Mouse (Mus musculus) hindbrain, embryonic 14.5 days (tissue): ENCODE results near the gene Supt5. TPM values are rescaled to one million over a fixed set of nuclear protein-coding genes. Genes with fewer than 3 reads are reported as not detected.

ENCODE experiments used
- ATAC-seq: fragments of 200-750 bp; cut with Nextera tagmentation; 2 replicates; pipeline ENCODE4 v1.8.0; 2017; ENCODE audit warnings: moderate number of reproducible peaks, mild to moderate bottlenecking, moderate TSS enrichment, moderate library complexity; ENCODE audit not compliant: low FRiP score
- DNase-seq: peaks from one replicate; pipeline ENCODE4 v3.0.0-alpha.2; 2015; ENCODE audit warnings: low spot score
- H3K27ac ChIP-seq: fragments of 300-500 bp; sonication (generic); 2 replicates; pipeline ENCODE4 v1.5.1; 2014; ENCODE audit warnings: mild to moderate bottlenecking, moderate library complexity
- H3K27me3 ChIP-seq: fragments of 300-500 bp; sonication (generic); 2 replicates; pipeline ENCODE4 v1.6.1; 2014; ENCODE audit warnings: mild to moderate bottlenecking, low read length, mixed read lengths; ENCODE audit not compliant: control insufficient read depth, insufficient read depth
- H3K36me3 ChIP-seq: fragments of 300-500 bp; sonication (generic); replicated peaks from 2 replicates; pipeline ENCODE4 v1.6.1; 2014; ENCODE audit not compliant: control insufficient read depth, insufficient read depth
- H3K4me1 ChIP-seq: fragments of 300-500 bp; sonication (generic); replicated peaks from 2 replicates; pipeline ENCODE4 v1.6.1; 2014; ENCODE audit warnings: antibody characterized with exemption, low read length, mixed read lengths; ENCODE audit not compliant: control insufficient read depth, insufficient read depth
- H3K4me2 ChIP-seq: fragments of 300-500 bp; sonication (generic); replicated peaks from 2 replicates; pipeline ENCODE4 v1.6.1; 2014; ENCODE audit warnings: mild to moderate bottlenecking, moderate library complexity
- H3K4me3 ChIP-seq: fragments of 300-500 bp; sonication (generic); replicated peaks from 2 replicates; pipeline ENCODE4 v1.5.1; 2014; ENCODE audit warnings: mild to moderate bottlenecking, low read length
- H3K9ac ChIP-seq: fragments of 300-500 bp; sonication (generic); 2 replicates; pipeline ENCODE4 v1.6.1; 2014
- H3K9me3 ChIP-seq: fragments of 300-500 bp; sonication (generic); 2 replicates; pipeline ENCODE4 v1.6.1; 2016; ENCODE audit warnings: low read length; ENCODE audit not compliant: control insufficient read depth
- WGBS: fragments of 180-500 bp; shearing (Covaris S2); extraction: QIAGEN DNeasy Blood & Tissue Kit; methylation state at CpG from one replicate; pipeline ENCODE4 v1.1.7; 2014; 5-methylcytosine and 5-hydroxymethylcytosine counted together
- polyA plus RNA-seq: library from polyadenylated mRNA; unstranded; fragments of >200 nt; fragmentation: Nextera tagmentation; extraction: Ambion mirVana; gene quantifications from 2 replicates; pipeline ENCODE4 v1.2.1, GENCODE M21; 2014

The Supt5 gene
- polyA plus RNA-seq, 1 experiment from 2014 or later = 75.2 TPM

DNA sequence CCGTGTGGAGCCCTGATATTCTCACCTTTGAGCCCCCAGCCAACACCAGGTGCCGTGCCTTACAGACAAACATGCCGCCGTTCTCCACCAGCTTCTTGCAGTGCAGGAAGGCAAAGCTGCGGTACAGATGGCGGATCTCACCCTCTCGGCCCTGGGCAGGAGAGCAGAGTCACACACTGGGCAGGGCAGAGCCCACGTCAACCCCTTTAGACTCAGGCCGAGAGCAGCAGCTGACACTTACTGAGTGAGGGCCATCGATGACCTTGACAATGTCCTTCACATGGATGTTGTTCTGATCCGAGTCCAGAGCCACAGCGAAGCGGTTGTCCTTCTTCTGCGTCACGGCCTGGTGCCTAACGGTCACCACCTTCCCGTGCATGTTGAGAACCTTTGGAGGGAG lies 19.8 kb downstream of the Supt5 start:
- DNase-seq (no peak), ATAC-seq (no peak)
- Histone ChIP-seq H3K4me2 (no peak overlapping the region), H3K36me3 (peaks cover 99% of the 10 kb centered on the region), H3K27me3 (no peaks in the 10 kb centered on the region), H3K4me1 (no peaks in the 10 kb centered on the region), H3K27ac (no peak overlapping the region), H3K9me3 (no peaks in the 10 kb centered on the region), H3K9ac (no peak overlapping the region), H3K4me3 (no peak overlapping the region)
- 94% methylated on average over 17 of the region's 17 CpGs for WGBS

DNA sequence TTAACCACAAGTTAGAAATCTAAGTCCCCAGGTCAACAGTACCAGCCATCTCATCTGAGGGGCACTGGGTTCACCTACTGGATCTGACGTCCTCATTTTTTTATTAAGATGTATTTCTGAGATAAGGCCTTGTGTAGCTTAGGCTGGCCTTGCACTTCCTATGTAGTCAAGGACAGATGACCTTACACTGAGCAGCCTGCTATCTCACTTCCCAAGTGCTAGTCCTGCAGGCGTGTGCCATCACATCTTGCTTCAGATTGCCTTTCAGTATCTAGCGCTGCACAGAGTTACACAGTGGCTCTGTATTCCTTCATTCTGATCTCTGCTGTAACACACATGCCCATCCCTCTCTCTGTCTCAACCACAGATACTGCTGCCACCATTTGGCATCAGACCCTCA lies 20.5 kb downstream of the Supt5 start:
- no peaks in the 10 kb centered on the region for H3K4me1 ChIP-seq
- H3K36me3 ChIP-seq = peaks cover 93% of the 10 kb centered on the region
- no peak overlapping the region for H3K4me2 ChIP-seq
- no peak overlapping the region for H3K4me3 ChIP-seq
- no peaks in the 10 kb centered on the region for H3K27me3 ChIP-seq
- H3K27ac ChIP-seq = no peak overlapping the region
- ATAC-seq = no peak
- no peaks in the 10 kb centered on the region for H3K9me3 ChIP-seq
- WGBS = 91% methylated on average over 3 of the region's 3 CpGs
- no peak overlapping the region for H3K9ac ChIP-seq
- DNase-seq = no peak

DNA sequence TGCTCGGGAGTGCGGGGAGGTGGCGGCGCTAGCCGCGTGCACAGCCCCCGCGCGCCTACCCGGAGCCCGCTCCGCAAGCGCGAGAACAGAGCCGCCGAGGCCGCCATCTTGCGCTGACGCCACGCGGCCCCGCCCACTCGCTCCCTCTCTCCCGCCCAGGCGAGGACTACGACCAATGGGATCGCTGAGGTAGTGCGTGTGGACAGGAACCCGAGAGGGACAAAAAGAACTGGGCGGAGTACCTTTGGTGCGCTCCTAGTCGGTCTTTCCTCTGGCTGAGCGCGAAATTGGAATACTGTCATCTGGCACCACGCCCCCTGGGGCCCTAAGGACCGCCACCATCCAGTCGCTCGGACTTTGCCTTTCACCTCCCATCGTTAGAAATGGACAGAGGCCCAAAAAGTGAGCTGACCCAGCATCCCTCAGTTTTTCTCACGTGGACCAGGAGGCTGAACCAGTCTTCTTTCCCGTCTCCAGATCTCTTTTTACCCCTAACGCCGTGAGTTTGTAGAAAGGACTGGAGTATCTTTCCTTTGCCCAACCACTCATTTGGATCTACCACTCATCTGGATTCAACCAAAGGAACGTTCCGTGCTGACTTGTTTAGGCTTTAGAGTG lies 26.5 kb downstream of the Supt5 start, which contains the start of gene Timm50:
Timm50 (minus strand) TSS at position 147 of the 618 bp plus-strand sequence.
- Histone ChIP-seq H3K27me3 (no peaks in the 10 kb centered on the region), H3K4me2 (peak within 1 kb of the TSS; percentile 92), H3K9me3 (no peaks in the 10 kb centered on the region), H3K36me3 (peaks cover 66% of the 10 kb centered on the region), H3K9ac (peak within 1 kb of the TSS; percentile 93), H3K27ac (peak within 1 kb of the TSS; percentile 71), H3K4me1 (peaks cover 14% of the 10 kb centered on the region), H3K4me3 (peak within 1 kb of the TSS; percentile 98)
- DNase-seq (peak; percentile 98), ATAC-seq (peak; percentile 95)
- WGBS = under 1% methylated on average over 45 of the region's 45 CpGs

DNA sequence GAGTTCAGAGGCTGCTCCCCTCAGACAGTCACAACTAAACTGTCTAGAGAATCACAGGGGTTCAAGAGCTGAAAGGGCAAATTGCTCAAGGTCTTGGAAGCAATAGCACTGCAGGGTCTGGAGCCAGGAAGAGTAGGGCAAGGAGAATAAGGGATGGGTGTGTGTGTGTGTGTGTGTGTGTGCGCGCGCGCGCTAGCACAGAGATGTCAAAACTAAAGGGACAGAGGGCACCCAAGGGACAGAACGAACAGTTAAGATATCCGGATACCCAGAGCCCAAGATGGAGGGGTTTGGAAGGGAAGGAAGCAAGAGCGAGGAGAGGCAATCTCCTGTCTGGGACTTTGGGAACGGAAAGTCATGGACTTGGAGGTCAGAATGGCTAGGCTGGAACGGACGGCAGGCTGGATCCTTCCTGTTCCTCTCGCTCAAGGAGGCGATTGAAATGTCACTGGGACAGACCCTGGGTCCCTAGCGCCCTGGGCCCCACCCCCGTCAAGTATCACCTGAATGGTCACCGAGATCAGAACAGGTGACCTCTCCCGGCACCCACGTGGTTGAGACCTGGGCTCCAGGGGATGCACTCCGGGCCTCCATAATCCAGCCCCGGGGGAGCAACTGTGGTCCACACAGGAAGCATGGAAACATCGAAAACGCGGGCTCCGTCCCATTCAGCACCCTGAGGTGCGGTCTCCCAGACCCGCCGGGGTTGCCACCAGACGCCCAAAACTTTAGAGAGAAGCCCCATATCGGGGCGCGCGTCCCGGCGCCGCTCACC lies 27.2 kb downstream of the Supt5 start:
- Histone ChIP-seq H3K36me3 (peaks cover 66% of the 10 kb centered on the region), H3K9ac (peak overlapping the region; percentile 93), H3K4me1 (peaks cover 14% of the 10 kb centered on the region), H3K27ac (peak overlapping the region; percentile 71), H3K27me3 (no peaks in the 10 kb centered on the region), H3K9me3 (no peaks in the 10 kb centered on the region), H3K4me2 (peak overlapping the region; percentile 92), H3K4me3 (peak overlapping the region; percentile 98)
- peak; percentile 60 for ATAC-seq
- no peak for DNase-seq
- WGBS = 5% methylated on average over 35 of the region's 35 CpGs

DNA sequence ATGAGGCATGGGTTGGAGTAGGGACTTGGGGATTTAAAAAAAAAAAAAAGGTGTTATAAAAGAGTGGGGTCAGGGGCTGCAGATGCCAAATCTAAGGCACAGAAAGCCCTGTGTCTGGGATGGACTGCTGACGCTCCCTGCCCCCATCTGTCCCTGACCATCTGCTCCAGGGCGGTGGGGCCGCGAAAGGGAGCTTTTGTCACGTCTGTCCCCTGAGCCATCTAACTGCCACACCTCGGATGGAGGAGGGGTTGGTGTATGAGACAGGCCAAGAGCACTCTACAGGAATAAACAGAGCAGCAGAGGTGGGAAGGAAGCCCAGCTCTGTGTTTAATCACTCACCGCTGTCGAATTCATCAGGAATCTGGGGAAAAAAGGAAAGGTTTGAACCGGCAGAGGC lies 28.8 kb downstream of the Supt5 start:
- Histone ChIP-seq H3K4me1 (peaks cover 14% of the 10 kb centered on the region), H3K27ac (no peak overlapping the region), H3K9ac (no peak overlapping the region), H3K9me3 (no peaks in the 10 kb centered on the region), H3K4me2 (no peak overlapping the region), H3K36me3 (peaks cover 66% of the 10 kb centered on the region), H3K4me3 (no peak overlapping the region), H3K27me3 (no peaks in the 10 kb centered on the region)
- ATAC-seq (no peak), DNase-seq (no peak)
- WGBS = 37% methylated on average over 9 of the region's 9 CpGs

DNA sequence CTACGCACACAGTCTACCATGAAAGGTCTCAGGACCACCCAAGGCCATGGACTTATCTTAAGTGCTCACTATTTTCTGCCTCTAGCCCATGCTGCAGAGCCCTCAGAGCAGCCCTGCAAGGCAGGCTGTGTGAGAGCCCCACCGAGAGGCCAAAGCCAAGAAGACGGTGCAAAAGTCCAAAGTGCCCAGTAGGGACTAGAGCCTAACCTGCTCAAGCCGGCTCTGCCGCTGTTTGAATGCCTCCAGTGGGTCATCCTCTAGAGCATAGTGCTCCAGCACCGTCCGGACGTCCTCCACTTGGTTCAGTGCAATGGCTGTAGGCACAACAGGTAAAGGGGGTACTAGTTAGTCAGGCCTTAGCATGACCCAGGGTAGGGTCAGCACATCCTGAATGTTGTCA lies 32.3 kb downstream of the Supt5 start:
- Histone ChIP-seq H3K36me3 (peaks cover 58% of the 10 kb centered on the region), H3K4me2 (no peak overlapping the region), H3K4me3 (no peak overlapping the region), H3K9ac (no peak overlapping the region), H3K27ac (no peak overlapping the region), H3K4me1 (peaks cover 18% of the 10 kb centered on the region; the same call in 1 of the 2 replicates), H3K27me3 (no peaks in the 10 kb centered on the region), H3K9me3 (no peaks in the 10 kb centered on the region)
- 96% methylated on average over 8 of the region's 8 CpGs for WGBS
- DNase-seq (no peak), ATAC-seq (no peak)

DNA sequence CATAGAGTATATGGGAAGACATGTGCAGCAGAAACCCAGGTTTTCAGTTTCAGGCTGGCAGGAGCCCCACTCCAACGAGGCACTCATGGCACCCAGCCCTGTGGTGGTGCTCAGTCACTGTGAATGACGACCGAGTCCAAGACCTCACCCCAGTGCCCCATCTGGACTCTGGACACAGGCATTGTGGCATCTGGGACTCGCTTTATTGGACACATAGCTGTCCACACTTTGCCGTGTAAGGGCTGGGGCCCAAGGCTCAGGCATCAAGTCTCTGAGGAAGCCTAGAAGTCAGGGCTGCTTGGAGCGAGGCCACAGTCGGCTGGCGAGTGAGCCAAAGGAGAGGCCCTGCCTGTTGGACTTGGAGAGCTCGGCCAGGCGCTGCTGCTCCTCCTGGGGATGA lies 32.9 kb downstream of the Supt5 start:
- no peak overlapping the region for H3K9ac ChIP-seq
- peaks cover 58% of the 10 kb centered on the region for H3K36me3 ChIP-seq
- H3K9me3 ChIP-seq = no peaks in the 10 kb centered on the region
- H3K4me1 ChIP-seq = peaks cover 13% of the 10 kb centered on the region; the same call in 1 of the 2 replicates
- H3K27me3 ChIP-seq = no peaks in the 10 kb centered on the region
- no peak for DNase-seq
- no peak for ATAC-seq
- H3K4me3 ChIP-seq = no peak overlapping the region
- H3K27ac ChIP-seq = no peak overlapping the region
- no peak overlapping the region for H3K4me2 ChIP-seq
- WGBS = 85% methylated on average over 10 of the region's 10 CpGs

DNA sequence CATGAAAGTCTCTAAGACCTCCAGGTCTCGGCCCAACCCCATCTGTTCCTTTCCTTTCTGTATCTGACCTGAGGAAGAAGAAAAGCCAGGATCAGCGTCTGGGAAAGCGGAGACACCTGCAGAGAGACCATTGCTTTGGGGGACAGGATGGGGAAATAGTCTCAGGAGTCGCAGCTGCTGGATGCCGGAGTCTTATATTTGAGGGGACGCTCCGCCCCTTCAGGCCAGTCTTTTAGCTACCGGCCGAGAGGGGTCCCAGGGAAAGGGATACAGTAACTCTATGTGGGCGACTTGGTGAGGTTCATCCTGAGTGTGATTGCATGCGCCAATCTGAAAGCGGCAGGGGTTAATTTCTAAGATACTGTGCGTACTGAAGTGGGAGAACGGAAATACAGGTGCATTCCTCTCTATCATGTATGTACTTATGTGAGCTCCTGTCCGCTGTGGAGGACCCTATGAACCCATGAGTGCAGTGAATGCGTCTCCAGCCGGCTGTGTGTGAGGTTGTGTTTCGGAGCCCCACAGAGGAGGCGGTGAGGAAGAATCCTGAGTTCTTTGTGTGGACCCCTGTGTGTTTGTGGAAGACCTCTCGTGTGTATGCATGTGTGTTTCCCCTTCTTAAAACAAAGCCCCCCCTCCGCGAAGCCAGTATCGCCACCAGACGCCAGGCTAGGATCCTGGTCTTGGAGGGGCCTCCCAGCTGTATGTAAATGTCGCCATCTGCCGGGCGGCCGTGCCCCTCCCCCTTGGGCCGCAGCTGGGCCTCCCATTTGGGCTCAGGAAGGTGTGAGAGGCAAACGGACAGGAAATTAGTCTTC lies 36.7 kb downstream of the Supt5 start, which contains the start of gene Dll3:
Dll3 (minus strand) TSS at position 623 of the 818 bp plus-strand sequence.
- Histone ChIP-seq H3K36me3 (peaks cover 22% of the 10 kb centered on the region), H3K9ac (peak within 1 kb of the TSS; percentile 60), H3K4me3 (peak within 1 kb of the TSS; percentile 40), H3K27ac (peak within 1 kb of the TSS; percentile 77), H3K4me2 (peak within 1 kb of the TSS; percentile 66), H3K9me3 (no peaks in the 10 kb centered on the region), H3K27me3 (no peaks in the 10 kb centered on the region), H3K4me1 (peaks cover 9% of the 10 kb centered on the region; the same call in 1 of the 2 replicates)
- DNase-seq = peak; percentile 69
- WGBS = under 1% methylated on average over 30 of the region's 30 CpGs
- peak; percentile 70; the same call in 1 of the 2 replicates for ATAC-seq
